Mouse (Mus musculus): ENCODE data around the gene Cox11.

The Cox11 gene

GRCm38 (mm10) chr11:90637440-90638311 lies at the start of gene Cox11, which contains the start of gene Stxbp4:
Gene Cox11, plus strand, starts transcription at chr11:90638173.
Gene Stxbp4, minus strand, starts transcription at chr11:90638084.
- DNase-seq = peak; percentile 93

DNA sequence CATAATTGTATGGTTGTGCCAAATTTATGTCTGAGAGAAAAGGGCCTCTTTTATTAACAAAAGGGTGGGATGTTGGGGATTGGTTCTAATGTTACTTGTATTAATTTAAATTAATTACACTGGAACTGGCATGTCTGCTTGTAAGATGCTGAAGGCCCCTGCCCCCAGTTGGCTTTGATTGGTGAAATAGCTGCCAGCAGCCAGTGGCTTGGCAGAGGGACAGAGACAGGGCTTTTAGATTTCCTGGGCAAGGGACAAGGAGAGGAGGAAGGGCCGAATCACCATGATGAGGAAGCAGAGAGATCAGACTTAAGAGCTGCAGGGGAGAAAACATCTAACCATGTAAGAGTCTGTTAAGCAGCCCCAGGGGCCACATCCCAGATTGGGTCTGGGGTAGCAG lies 47.0 kb upstream of the Cox11 start:
- no peak for DNase-seq

GRCm38 (mm10) chr11:90595826-90596225 lies 42.1 kb upstream of the Cox11 start:
- DNase-seq = no peak

GRCm38 (mm10) chr11:90603066-90603465 lies 34.9 kb upstream of the Cox11 start:
- no peak for DNase-seq

DNA sequence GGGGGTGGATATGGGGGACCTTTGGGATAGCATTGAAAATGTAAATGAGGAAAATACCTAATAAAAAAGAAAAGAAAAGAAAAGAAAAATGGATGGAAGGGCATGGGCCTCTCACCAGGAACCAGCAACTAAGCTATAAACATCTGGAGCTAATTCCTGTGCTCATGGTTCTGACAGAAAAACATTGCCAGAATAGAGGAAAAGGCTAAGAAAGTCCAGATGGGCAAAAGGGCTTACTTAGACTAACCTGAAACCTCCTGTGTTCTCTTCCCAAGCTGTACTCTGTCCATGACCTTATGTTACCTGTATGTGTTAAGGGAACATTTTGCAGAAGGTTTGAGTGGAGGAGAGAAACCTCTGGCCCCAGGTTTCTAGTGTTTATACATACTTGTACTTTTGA lies 25.9 kb upstream of the Cox11 start:
- no peak for DNase-seq

DNA sequence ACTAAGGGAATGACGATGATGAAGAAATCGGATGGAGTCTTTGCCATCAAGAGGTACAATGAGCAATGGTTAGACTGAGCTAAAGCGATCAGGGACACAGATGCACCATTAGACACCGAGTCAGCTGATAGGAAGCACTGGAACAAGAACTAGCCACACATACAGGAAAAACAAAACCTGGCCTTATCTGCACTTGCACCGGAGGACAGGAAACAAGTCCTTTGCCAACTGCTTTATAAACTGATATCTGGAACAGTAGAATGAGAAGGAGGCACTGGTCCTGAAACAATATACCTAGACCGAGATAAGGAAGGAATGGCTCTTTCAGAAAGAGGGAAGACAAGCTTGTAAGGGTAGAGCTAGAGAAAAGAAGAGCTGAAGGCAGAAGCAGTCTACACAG lies 23.2 kb upstream of the Cox11 start:
- no peak for DNase-seq

DNA sequence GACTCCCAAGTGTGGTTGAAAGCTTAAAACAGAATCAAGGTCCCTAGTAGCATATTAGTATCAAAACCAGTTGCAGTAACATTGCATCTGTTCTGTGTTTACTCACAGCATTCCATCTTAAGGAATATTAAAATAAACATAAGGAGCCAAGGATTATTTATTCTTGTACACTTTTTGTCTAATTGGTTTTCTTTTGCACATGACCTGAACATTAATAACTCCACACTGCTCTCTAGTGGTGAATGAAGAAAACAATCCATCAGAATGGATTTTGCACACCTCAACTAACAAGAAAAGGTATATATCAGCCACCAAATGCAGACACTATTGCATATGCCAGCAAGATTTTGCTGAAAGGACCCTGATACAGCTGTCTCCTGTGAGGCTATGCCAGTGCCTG lies 21.5 kb upstream of the Cox11 start:
- no peak for DNase-seq

- DNase-seq = no peak
These were observed 15.9 kb upstream of the Cox11 start for GRCm38 (mm10) chr11:90622044-90622443.

DNA sequence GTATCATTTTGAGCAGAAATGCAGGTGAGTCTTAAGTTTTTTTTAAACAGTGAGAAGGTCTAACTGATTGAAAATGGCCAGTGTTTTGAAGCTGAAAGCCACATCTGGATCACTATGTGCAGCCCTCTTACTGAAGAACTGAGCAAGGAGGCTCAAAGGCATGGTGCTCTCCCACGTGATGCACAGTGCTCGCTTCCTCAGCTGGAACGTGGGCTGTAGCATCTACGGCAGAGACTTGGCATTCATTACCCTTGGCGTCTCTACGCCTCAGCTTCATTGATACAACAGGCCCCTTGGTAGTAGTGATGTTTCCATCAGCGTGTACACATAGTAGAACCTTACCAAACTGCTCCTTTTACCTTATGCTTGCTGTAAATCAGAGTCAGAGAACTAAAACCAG lies 15.5 kb upstream of the Cox11 start:
- DNase-seq = no peak

GRCm38 (mm10) chr11:90623477-90623876 lies 14.5 kb upstream of the Cox11 start:
- DNase-seq = no peak

DNA sequence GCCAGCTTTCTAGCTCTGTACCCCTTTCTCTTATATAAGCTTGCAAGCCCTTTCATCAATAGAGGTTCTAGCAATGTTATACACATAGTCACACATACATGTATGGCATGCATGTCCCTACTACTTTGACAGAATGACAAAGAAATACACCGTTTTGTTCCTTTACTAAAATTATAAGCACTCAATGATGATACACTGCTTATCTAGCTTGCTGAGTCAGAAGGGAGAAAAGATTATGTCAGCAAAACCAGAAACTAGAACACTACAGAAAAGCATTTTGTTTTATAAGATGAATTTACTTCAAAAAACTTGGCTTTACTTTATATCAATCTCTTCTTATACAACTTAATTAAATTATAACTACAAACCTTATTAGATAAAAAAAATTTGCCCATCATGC lies 12.8 kb upstream of the Cox11 start:
- no peak for DNase-seq

DNA sequence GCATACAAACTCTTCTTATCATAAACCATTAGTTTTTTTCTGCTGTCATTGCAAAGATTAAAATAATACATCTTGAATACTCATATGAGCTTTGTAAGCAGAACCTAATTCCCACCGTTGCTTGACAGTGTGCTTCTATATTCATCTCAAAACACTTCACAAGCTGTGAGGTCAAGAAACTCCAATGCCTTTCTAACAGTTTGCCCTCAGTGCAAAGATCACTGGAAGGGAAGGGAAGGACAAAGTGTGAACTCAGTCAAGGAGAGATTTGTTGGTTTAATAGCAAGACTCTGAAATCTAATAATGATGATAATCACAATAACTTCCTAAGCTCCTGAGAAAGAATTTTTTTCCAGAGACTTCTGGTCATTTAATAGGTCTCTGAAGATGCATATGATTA lies 10.2 kb upstream of the Cox11 start:
- no peak for DNase-seq

GRCm38 (mm10) chr11:90632480-90632879 lies 5.5 kb upstream of the Cox11 start:
- no peak for DNase-seq

- DNase-seq = no peak
These were observed 3.3 kb upstream of the Cox11 start for GRCm38 (mm10) chr11:90634661-90635060.

DNA sequence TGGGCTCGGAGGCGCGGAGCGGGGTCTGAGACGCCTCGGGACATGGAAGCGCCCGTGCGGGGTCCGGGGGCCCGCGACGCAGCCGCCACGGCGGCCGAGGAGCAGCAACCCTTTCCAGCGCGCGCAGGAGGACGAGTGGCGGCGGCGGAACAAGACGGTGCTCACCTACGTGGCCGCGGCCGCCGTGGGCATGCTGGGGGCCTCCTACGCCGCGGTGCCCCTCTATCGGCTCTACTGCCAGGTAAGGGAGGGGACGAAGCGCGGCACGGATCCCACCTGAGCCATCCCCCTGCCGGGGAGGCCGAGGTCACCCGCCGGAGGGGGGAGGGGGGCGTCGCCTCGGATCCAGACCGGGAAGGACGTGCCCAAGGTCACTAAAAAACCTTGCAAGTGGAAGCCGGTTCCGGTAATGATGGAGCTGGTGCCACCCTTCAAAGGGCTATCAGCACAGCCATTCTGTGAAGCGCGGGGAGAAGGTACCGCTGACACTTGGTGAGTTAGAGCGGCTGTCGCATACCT lies 398 bp downstream of the Cox11 start:
- peak; percentile 54 for DNase-seq

GRCm38 (mm10) chr11:90649777-90650176 lies 11.8 kb downstream of the Cox11 start:
- no peak for DNase-seq

DNA sequence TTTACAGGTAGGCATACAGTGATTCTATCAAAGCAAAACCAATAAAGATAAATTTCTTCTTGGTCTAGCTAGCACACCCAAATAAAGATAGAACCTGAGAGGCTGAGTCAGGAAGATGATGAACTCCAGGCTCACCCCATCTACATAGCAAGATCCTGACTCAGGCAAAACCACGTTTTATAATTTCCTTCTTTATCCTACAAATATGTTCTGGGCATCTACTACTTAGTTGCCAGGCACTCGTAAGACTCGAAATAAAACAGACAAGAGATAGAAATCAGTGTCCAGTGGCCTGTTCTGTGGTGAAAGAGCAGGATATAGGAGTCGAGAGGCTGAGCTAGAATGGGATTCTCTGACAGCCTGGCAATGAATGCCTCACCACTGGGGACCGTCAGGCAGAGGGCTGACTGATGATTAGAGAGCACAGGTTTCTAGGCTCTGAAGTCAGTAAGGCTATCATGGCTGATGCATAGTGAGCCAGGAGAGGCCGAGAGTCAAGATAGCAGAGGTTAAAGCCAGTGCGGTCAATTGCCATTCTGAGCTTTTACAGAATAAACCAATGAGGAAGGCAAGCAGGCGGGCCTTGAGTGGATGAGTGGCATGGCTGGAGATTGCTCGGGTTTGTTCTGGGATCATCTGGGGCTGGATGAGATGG lies 12.4 kb downstream of the Cox11 start:
- no peak for DNase-seq

DNA sequence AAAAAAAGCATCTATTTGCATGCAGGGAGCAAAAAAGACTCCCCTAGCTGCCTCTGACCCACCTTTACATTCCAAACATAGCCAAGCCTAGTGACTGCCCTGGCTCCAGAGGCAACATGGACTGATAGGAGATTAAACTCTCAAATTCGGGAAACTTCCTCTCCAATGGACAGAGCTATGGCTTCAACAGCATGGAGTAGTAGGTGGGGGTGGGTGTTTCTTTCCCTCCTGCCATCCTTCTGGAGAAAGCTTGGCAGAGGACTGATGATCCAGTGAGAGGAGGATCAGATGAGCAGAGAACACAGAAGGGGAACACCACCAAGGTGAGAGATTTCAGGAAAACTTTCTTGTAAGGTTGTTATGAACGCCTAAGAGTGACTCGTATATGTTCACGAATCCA lies 14.6 kb downstream of the Cox11 start:
- DNase-seq = no peak

GRCm38 (mm10) chr11:90657527-90657926 lies 19.6 kb downstream of the Cox11 start:
- DNase-seq = no peak

GRCm38 (mm10) chr11:90660662-90661061 lies 22.7 kb downstream of the Cox11 start:
- no peak for DNase-seq

GRCm38 (mm10) chr11:90663052-90663451 lies 25.1 kb downstream of the Cox11 start:
- no peak for DNase-seq

- DNase-seq = no peak
These were observed 25.8 kb downstream of the Cox11 start for GRCm38 (mm10) chr11:90663618-90664297.

DNA sequence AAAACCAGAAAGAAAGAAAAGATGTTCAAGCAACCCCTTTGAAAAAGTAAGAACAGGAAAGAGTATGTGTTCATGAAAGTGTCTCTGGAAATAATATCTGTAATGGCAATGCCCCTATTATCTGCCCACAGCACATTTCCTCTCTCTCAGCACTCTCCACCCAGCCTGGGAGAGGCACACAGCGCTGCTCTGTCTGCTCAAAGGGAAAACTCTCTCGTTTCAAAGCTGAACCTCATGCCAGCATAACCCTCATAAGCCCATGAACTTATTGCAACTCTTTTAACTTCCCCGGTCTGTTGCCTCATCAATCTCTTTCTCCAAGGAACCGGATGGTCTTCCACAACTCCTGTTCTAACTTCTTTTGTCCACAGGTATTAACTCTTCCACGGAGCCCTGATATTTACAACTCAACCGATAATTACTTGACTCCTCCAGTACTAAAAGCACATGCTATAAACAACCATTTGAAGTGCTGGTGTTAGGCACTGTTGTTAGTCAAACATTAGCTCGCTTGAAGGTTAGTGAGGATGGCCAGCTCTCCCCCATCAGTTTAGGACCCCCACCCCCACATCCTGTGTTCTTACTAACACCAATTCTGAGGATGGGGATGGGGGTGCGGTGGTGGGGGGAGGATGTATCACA lies 26.5 kb downstream of the Cox11 start:
- no peak for DNase-seq

All from cerebellum, adult 11-12 months (tissue).